Mouse (Mus musculus): ENCODE results near the gene Mrpl34. TPM values are rescaled to one million over a fixed set of nuclear protein-coding genes. Genes with fewer than 3 reads are reported as not detected.

The Mrpl34 gene
- total RNA-seq, 2 experiments from 2014 or later = 75.5 to 79.8 TPM

DNA sequence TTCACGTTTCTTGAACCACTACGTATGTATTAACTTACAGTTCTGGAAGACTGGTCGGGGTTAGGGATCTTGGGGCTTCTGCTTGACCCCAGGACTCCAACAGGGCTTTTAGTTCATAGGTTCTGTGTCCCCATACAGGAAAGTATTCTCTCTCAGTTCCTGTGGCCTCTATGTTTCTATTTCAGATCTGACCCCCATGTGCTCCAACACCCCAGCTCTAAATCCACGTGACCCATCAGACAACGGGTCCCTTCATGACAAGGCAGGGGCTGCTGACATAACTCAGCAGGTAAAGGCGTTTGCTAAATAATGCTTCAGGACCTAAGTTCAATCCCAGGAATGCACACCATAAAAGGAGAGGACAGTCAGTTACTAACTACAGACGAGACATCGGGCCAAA lies 974 bp downstream of the Mrpl34 start:
- intact Hi-C loops (cut with DNase I) = no loop called here
- no peak for DNase-seq (ENCODE audit: low spot score in 2 of 2)

DNA sequence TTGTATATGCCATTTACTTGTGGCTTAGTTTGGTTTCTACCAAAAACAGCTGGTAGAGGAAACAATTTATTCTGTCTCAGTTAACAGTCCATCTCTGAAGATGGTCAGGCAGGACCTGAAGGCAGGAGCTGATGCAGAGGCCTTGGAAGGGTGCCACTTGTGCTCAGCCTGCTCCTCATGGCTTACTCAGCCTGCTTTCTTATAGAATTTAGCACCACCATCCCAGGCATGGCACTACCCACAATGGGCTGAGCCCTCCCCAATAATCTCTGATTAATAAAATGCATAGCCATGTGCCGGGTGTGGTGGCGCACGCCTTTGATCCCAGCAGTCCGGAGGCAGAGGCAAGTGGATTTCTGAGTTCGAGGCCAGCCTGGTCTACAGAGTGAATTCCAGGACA lies 1.4 kb downstream of the Mrpl34 start:
- no peak for DNase-seq (ENCODE audit: low spot score in 2 of 2)
- intact Hi-C loops (cut with DNase I) = no loop called here

DNA sequence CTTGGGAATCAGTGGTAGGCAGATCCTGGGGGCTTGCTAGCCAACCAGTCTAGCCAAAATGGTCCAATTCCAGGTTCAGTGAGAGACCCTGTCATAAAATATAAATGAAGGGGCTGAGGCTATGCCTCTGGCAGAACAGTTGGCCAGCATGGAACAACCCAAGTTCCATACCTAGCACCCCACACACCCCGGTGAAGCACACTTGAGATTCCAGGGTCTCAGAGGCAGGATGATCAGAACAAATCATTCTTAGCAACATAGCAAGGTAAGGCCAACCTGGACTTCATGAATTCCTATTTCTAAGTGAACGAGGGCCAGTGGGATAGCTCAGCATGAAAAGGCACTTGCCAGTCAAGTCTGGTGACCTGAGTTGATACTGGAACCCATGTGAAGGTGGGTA lies 2.4 kb downstream of the Mrpl34 start:
- intact Hi-C loops (cut with DNase I) = no loop called here

DNA sequence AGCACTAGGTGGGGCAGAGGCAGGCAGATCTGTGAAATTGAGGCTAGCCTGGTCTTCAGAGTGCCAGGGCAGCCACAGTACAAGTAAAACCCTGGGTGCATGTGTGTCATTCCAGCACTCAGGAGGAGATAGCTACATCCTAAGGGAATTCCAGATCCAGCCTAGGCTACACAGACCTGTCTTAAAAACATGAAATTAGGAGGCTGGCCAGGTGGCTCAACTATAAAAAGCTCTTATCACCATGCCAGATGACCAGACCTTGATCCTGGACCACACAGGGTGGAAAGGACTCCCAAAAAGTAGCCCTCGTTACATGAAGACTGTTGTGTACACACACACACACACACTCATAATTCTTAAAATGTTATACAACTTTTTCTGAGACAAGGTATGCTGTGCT lies 3.2 kb downstream of the Mrpl34 start:
- intact Hi-C loops (cut with DNase I) = no loop called here
- DNase-seq (ENCODE audit: low spot score in 2 of 2) = no peak

More for the DNA sequence above, 2.4 kb downstream of the Mrpl34 start:
- DNase-seq (ENCODE audit: low spot score in 2 of 2) = no peak

DNA sequence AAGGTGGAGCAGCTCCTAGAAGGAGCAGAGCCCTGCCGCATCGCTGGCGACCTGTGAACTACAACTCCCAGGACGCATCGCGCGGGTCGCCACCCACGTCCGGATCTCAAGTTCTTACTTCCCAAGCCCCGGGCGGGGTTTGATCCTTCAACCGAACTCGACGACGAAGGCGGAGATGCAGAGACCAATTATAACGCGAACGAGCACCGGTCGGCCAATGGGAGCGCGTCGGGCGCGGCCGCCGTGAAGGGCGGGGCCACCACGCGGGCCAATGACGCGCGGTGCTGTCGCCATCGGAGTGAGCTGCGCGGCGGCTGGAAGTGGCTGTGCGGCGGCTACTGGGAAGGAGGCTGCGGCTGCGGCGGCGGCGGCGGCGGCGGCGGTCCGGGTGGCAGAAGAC lies 4.2 kb downstream of the Mrpl34 start, which contains the start of gene Dda1:
TSS of gene Dda1 (plus strand) at position 284 of the 400 bp plus-strand sequence.
- peak; percentile 98 to 99 for DNase-seq (ENCODE audit: low spot score in 2 of 2)
- intact Hi-C loops (cut with DNase I) = no loop called here

DNA sequence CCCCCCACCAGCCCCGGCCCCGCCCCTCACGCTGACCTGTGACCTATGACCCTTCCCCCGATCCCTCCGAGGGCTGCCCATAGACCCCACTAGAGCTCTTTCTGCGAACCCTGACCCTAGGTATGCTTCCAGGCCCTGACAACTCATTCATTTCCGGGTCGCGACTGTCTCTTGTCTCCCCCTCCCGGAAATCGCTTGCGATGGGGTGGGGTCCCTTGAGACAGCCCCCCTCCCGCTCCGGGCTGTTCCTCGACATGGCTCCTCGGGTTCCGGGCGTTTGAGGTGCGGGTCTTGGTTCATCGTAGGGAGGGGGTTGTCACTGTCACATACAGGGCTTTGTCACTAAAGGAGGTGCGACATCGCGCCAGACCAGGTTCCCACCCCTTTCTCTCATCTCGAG lies 4.7 kb downstream of the Mrpl34 start:
- intact Hi-C loops (cut with DNase I) = no loop called here

DNA sequence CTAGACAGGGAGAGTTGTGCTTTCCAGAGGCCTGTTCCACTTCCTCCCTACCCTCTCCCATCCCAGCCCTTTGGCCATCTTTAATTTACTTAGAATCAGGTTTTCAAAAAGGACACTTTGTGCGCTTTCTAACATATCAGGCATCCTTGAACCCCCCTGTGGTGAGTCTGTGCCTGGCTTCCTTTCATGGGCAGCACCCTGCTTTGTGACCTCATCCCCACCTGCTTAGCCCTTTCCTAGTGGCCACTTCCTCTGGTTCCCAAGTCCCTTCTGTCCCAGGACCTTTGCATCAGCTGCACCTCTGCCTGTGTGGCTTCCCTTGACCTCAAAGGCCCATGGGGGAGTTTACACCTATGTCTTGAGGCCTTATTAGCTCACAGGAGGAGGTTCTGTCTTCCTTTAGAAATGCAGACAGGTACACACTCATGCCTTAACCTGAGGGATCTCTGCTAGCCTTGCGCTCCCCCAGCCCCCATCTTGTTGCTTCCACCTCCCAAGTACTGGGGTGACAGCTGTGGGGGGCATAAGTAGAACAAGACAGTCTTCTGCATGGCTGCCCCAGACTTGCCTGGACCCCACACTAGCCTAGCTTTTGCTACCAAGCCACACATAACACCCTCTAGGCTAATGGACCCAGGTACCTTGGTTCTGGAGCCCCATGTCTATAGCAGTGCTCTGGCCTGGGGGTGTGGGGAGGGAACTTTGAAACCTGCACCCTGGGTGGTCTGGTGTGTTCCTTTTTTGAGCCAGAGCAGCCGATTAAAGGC lies 5.6 kb downstream of the Mrpl34 start:
- intact Hi-C loops (cut with DNase I) = no loop called here

More for the DNA sequence above, 4.7 kb downstream of the Mrpl34 start:
- peak; percentile 60 to 67 for DNase-seq (ENCODE audit: low spot score in 2 of 2)

DNA sequence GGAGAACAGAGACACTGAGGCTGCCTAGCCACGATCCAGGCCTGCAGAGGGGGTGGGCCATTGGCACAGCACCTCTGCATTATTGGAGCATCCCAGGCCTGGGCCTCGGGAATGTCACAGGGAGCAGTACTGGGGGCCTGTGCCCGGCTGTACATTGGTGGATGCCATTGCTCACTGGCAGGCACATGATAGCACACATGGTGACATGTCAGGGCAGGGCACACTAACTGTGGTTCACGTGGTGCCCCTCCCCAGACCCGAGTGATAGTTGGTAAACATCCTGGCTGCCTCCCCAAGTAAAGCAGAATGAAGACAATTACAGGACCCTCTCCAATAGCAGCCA lies 6.1 kb downstream of the Mrpl34 start:
- intact Hi-C loops (cut with DNase I) = no loop called here
- no peak for DNase-seq (ENCODE audit: low spot score in 2 of 2)

More for the DNA sequence above, 5.6 kb downstream of the Mrpl34 start:
- no peak for DNase-seq (ENCODE audit: low spot score in 2 of 2)

DNA sequence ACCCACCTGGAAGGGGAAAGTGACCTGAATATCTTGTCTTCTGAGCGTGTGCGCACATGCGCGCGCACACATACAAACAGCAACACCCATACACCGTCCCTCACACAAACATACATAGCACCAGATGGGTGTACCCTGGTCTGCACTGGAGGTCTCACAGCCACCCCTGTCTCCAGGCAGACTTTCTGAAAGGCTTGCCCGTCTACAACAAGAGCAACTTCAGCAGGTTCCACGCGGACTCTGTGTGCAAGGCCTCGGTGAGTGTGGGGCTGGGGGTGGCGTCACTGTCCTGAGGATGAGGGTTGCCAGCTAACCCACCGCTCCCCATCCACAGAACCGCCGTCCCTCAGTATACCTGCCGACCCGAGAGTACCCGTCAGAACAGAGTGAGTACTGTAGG lies 7.1 kb downstream of the Mrpl34 start:
- no peak for DNase-seq (ENCODE audit: low spot score in 2 of 2)
- intact Hi-C loops (cut with DNase I) = no loop called here

DNA sequence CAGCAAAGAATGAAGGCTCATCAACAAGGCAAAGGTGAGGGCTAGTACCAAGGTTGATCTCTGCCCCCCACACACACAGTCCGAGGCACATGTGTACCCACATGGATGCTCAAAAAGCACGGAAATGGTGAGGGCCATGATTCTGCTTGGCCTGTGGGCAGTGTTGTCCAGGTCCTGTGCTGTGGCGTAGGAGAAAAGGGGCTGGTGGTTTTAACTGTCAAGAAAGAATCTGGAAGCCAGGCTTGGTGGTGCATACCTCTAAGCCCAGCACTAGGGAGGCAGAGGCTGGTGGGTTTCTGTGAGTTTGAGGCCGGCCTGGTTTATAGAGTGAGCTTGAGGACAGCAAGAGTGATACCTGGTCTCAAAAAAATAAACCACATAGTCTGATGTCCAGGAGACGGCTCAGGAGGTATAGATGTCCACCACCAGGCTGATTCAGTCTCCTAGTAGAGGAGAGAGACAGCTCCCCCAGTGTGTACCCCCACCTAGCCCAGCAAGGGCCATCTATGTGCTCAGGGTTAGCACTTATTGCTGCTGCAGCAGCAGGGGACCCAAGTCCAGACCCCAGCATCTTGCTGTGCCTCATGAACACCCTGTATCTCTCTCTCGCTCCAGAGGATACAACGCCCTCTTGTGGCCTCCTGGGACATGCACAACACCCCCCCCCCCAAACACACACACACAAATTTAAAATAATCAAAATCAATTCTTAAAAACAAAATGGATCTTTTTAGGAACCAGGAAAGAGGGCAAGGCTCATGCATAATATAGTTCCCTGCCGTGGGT lies 8.0 kb downstream of the Mrpl34 start:
- intact Hi-C loops (cut with DNase I) = no loop called here
- DNase-seq (ENCODE audit: low spot score in 2 of 2) = no peak

DNA sequence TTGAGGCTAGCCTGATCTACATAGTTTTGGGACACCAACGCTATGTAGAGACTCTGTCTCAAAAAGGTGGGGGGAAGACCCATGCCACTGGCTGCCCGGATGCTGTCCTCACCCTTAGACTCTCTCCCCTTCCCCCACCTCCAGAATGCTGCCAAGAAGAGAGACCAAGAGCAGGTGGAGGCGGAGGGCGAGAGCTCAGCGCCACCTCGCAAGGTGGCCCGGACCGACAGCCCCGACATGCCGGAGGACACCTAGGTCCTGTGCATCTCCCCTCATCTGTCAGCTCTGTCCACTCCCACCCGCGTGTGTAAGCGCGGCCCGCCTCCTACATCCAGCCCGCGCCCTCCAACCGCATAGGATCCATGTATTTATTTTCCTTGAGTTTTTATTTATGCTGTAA lies 9.6 kb downstream of the Mrpl34 start:
- no peak for DNase-seq (ENCODE audit: low spot score in 2 of 2)
- intact Hi-C loops (cut with DNase I) = no loop called here

DNA sequence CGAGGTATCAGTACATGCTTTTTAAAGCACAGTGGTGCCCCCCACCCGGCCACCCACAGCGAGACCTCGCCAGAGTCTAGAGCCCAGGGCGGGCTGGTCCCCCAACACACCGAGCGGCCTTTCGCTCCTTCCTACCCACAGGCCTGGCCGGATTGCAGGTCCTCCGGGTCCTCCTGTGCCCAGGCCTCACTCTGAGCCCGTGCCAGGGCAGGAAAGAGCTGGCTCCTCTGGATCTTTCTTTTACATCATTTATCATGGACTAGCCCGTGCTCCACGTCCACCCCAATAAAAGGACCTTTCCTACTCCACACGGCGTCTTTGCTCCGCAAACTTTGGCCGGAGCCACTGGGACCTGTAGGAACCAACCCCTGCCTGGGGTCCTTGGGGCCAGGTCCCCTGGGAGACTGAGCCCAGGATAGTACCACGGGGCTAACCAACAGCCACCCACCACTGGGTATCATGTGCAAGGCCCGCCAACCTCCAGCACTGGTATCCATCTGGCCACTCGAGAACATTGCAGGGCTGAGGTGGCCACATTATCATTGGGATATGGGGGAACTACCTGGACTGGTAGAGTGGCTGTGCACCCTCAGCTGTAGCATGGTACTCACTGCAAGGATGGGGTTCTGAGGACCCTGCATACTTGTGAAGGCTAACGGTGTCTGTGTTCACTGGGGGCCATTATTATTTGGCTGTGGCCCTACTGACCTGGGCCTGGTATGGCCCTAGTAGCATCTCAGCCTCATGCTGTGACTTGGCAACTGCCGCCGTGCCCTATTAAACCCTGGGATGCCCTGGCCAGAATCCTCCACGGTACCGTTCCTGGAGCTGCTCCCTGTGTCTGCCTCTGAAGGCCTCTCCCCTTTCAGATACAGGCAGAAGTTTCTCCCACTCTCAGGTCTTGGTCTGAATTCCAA lies 10.3 kb downstream of the Mrpl34 start:
- intact Hi-C loops (cut with DNase I) = no loop called here
- DNase-seq (ENCODE audit: low spot score in 2 of 2) = no peak

DNA sequence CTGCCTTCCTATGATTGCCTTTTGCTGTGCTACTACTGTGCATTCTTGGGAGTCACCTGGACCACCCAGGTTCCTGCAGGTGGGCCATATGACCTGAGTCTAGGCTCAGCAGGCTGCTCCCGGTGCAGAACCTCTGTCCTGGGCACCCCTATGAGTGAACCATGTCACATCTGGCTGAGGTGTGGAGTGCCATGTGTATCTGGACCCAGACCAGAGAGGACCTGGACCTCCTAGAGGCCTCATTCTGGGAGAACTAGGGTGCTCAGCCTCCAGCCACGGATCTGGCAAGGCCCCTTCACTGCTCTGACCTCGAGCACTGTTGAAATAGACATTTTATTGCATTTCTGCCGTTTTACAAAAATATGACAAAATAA lies 10.9 kb downstream of the Mrpl34 start:
- no peak for DNase-seq (ENCODE audit: low spot score in 2 of 2)

DNA sequence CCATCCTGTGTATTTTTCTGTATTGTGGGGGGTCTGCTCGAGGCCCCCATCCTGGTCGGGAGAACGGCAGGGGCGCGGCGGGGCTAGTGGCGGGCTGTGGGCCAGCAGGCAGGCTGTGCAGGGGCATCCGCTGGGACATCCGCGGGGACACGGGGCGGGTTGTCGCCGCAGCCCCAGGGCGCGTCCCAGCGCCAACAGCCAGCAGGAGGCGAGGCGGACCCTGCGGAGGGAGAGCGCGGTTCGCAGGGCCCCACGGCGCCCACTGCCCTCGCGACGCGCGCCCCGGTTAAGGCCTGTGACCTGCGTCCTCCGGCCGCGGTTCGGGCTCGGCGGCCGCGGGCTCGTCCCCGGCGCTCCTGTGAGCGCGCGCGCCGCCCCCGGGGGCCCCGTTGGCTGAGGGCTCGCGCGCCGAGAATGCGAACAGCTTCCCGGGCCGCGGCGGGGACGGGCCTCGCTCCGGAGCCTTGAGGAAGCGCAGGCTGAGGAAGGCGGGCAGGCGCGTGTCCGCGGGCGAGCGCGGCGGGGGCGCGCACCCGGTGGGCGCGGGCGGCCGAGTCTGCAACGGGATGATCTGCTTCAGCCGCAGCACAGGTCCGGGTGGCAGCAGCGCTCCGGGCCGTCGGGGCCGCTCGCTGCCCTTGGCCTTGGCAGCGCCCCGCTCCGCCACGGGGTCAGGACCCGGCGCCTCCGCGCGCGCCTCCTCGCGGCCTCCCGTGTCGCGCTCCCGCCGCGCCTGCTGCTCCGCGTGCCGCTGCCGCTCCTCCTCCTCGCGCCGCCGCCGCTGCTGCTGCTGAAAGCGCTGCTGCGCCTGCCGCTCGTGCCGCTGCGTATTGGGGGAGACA lies 11.6 kb downstream of the Mrpl34 start:
- intact Hi-C loops (cut with DNase I) = no loop called here

More for the DNA sequence above, 10.9 kb downstream of the Mrpl34 start:
- intact Hi-C loops (cut with DNase I) = no loop called here

DNA sequence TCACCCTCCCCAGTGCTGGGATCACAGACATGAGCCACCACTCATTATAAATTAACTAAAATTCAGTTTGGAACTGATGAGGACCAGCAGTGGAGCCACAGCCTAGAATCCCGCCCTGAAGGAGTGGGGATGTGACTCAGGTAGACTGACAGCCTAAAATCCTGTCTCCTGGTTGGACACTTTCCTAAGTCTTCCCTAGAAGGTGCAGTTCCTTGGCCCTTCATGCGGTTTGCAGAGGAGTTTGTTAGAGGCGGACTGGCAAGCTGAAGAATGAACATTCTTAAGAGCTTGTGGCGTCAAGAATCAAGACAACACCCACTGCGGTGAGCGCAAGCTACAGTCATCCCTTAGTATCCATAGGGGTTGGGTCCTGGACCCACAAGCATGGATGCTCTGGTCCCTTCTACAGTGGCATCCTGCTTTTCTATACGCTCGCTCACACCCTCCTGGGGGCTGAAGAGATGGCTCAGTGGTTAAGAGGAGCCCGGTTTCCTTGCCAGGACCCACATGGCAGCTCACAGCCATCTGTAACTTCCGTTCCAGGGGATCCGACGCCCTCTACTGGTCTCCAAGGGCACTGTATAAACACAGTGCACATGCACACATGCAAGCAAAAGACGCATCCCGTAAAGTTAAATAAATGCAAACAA lies 12.6 kb downstream of the Mrpl34 start:
- intact Hi-C loops (cut with DNase I) = no loop called here
- peak in 1 of 2 experiments; percentile 82 for DNase-seq (ENCODE audit: low spot score in 2 of 2)

More for the DNA sequence above, 11.6 kb downstream of the Mrpl34 start:
- peak; percentile 82 to 84 for DNase-seq (ENCODE audit: low spot score in 2 of 2)

DNA sequence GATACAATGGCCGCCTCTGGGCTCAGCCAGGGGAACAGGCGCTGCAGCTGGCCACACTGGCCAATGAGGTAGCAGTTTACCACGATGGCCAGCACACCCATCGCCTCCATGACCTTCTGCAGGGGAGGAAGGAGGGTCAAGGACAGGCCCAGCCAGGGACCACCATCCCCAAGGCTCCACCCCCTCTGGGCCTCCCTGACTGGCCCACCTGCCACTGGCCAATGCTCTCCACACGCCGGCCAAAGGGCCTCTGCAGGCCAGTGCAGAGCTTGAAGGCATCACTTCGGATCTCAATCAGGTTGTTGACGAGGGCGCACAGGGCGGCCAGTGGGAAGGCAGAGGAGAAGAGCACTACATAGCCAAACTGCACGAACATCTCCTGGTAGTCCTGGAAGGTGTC lies 14.2 kb downstream of the Mrpl34 start:
- no peak for DNase-seq (ENCODE audit: low spot score in 2 of 2)
- intact Hi-C loops (cut with DNase I) = no loop called here

DNA sequence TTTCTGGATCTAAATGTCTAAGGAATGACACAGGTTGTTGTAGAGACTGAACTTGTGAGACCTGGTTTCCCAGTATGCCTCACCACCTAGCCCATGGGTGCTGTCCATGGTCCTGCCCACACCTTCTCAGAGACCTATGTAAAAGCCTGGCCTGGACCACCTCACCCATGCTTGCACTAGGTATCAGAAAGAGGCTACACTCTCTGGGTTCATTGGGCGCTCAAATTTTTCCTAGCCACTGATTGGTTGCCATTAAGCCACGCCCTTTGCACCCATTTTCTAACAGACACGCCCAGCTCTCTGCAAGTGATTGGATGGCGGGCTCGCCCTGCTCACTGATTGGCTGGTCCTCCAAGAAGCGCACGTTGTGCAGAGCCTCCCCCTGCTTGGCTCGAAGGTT lies 19.2 kb downstream of the Mrpl34 start:
- intact Hi-C loops (cut with DNase I) = no loop called here

DNA sequence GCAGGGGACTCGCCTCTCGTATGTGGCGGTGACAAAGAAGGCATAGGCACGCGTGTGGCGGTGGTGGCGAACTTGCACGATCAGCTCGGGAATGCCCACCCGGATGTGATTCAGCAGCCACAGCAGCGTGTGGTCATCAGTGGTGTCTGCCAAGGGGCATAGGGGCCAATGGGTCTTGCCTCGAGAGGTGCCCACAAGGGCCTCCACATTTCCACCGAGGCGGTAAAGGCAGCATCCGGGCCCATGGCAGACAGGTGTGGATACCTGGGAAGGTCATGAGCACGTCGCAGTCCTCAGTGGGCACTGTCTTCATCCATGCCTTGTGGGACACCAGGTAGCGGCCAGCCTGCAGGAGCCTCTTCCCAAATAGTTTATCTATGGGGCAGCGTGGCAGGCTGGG lies 20.0 kb downstream of the Mrpl34 start:
- DNase-seq (ENCODE audit: low spot score in 2 of 2) = no peak
- intact Hi-C loops (cut with DNase I) = no loop called here

More for the DNA sequence above, 19.2 kb downstream of the Mrpl34 start:
- DNase-seq (ENCODE audit: low spot score in 2 of 2) = peak in 1 of 2 experiments; percentile 73
